Mouse (Mus musculus) intestine, embryonic 14.5 days (tissue): ENCODE data around the gene Clic6. TPM values are rescaled to one million over a fixed set of nuclear protein-coding genes. Genes with fewer than 3 reads are reported as not detected.

Experiments used
- ATAC-seq: fragments of 200-750 bp; cut with Nextera tagmentation; replicated peaks from 2 replicates; pipeline ENCODE4 v1.8.0; 2017; ENCODE audit warnings: low read depth, moderate number of reproducible peaks, moderate TSS enrichment, moderate library complexity; ENCODE audit not compliant: low FRiP score, low TSS enrichment
- DNase-seq: peaks from one replicate; pipeline ENCODE4 v3.0.0-alpha.2; 2018; ENCODE audit warnings: low spot score
- H3K27ac ChIP-seq: fragments of 300-500 bp; sonication (generic); 2 replicates; pipeline ENCODE4 v1.5.1; 2014; ENCODE audit warnings: low read depth, mild to moderate bottlenecking, control low read depth
- H3K27me3 ChIP-seq: fragments of 300-500 bp; sonication (generic); replicated peaks from 2 replicates; pipeline ENCODE4 v1.6.1; 2014; ENCODE audit warnings: low read length, control low read depth; ENCODE audit not compliant: control insufficient read depth, insufficient read depth
- H3K36me3 ChIP-seq: fragments of 300-500 bp; sonication (generic); 2 replicates; pipeline ENCODE4 v1.6.1; 2014; ENCODE audit warnings: low read length, control low read depth; ENCODE audit not compliant: control insufficient read depth, insufficient read depth
- H3K4me1 ChIP-seq: fragments of 300-500 bp; sonication (generic); replicated peaks from 2 replicates; pipeline ENCODE4 v1.6.1; 2014; ENCODE audit warnings: low read length, control low read depth, mixed read lengths; ENCODE audit not compliant: control insufficient read depth, insufficient read depth
- H3K4me2 ChIP-seq: fragments of 300-500 bp; sonication (generic); 2 replicates; pipeline ENCODE4 v1.6.1; 2014; ENCODE audit warnings: low read length
- H3K4me3 ChIP-seq: fragments of 300-500 bp; sonication (generic); 2 replicates; pipeline ENCODE4 v1.5.1; 2014; ENCODE audit warnings: low read depth, low read length, control low read depth, mixed read lengths
- H3K9ac ChIP-seq: fragments of 300-500 bp; sonication (generic); 2 replicates; pipeline ENCODE4 v1.6.1; 2014; ENCODE audit warnings: mild to moderate bottlenecking, low read length
- H3K9me3 ChIP-seq: fragments of 300-500 bp; sonication (generic); 2 replicates; pipeline ENCODE4 v1.6.1; 2016; ENCODE audit warnings: low read length, control low read depth; ENCODE audit not compliant: control insufficient read depth
- WGBS: fragments of 180-500 bp; shearing (Covaris S2); extraction: QIAGEN DNeasy Blood & Tissue Kit; methylation state at CpG from one replicate; pipeline ENCODE4 v1.1.7; 2014; 5-methylcytosine and 5-hydroxymethylcytosine counted together
- polyA plus RNA-seq: library from polyadenylated mRNA; unstranded; fragments of >200 nt; fragmentation: Nextera tagmentation; extraction: Ambion mirVana; gene quantifications from 2 replicates; pipeline ENCODE4 v1.2.1, GENCODE M21; 2014

Clic6 gene
- polyA plus RNA-seq, 1 experiment from 2014 or later: 29.9 TPM

DNA sequence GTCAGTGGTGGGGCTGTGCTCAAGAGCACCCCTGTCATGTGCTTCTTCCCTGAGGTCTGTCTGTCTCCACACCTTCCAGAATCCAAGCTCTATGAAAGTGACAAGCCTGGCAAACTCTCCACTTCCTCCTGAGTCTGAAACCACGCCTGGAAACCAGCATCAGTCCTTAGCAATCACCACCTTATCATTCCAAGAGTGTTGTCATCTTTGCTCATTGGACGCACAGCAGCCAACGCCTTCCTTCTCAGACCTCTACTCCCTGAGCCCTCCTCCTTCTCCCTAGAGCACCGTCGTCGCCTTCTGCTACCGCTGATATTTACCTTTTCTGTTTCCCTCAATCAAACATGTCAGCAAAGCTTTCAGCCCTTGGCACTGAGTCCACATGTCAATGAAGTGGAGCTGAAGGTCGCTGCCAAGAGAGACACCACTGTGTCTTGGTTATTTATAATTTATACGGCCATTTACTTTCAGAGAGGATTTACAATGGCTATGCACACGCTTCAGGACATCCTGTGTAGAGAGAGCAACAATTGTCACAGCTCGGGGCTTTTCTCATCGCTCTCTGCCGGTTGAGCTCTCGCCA, 21.1 kb upstream of the Clic6 start:
- DNase-seq (no peak), ATAC-seq (no peak)
- Histone ChIP-seq H3K9ac (no peak overlapping the region), H3K4me3 (no peak overlapping the region), H3K36me3 (no peaks in the 10 kb centered on the region), H3K4me1 (peaks cover 11% of the 10 kb centered on the region; the same call in 1 of the 2 replicates), H3K27ac (no peak overlapping the region), H3K27me3 (no peaks in the 10 kb centered on the region), H3K9me3 (no peaks in the 10 kb centered on the region), H3K4me2 (peak overlapping the region; percentile 61)
- WGBS: 45% methylated on average over 14 of the region's 14 CpGs

DNA sequence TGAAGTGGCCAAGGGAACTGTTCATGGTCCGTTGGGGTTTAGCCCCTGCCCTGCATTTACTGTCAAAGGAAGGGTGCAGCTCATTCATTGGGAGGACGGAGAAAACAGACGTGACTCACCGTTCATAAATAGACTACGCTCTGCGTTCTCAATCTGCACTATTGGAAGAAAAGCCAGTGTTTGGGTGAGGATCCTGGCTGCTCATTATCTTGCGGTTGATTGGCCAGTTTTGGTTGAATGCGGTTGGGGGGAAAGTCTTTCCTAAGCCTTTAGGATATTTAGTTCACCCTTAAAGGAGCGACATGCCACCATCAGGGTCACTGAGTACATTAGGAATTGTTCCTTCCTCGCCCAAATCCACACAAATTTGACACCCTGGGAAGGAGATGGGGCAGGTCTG, 20.3 kb upstream of the Clic6 start:
- Histone ChIP-seq H3K27me3 (no peaks in the 10 kb centered on the region), H3K36me3 (no peaks in the 10 kb centered on the region), H3K4me2 (peak overlapping the region; percentile 61), H3K4me1 (peaks cover 11% of the 10 kb centered on the region; the same call in 1 of the 2 replicates), H3K4me3 (peak overlapping the region; percentile 61), H3K9me3 (no peaks in the 10 kb centered on the region), H3K9ac (peak overlapping the region; percentile 72), H3K27ac (no peak overlapping the region)
- ATAC-seq (no peak), DNase-seq (peak; percentile 60)
- WGBS: 6% methylated on average over 10 of the region's 10 CpGs

GRCm38 (mm10) chr16:92465642-92466526, 19.7 kb upstream of the Clic6 start:
- WGBS: under 1% methylated on average over 85 of the region's 94 CpGs
- Histone ChIP-seq H3K9ac (peak overlapping the region; percentile 72), H3K36me3 (no peaks in the 10 kb centered on the region), H3K4me3 (peak overlapping the region; percentile 61), H3K4me2 (peak overlapping the region; percentile 61), H3K4me1 (peaks cover 11% of the 10 kb centered on the region; the same call in 1 of the 2 replicates), H3K9me3 (no peaks in the 10 kb centered on the region), H3K27ac (no peak overlapping the region), H3K27me3 (no peaks in the 10 kb centered on the region)
- peak; percentile 93 for DNase-seq
- peak; percentile 97 for ATAC-seq

DNA sequence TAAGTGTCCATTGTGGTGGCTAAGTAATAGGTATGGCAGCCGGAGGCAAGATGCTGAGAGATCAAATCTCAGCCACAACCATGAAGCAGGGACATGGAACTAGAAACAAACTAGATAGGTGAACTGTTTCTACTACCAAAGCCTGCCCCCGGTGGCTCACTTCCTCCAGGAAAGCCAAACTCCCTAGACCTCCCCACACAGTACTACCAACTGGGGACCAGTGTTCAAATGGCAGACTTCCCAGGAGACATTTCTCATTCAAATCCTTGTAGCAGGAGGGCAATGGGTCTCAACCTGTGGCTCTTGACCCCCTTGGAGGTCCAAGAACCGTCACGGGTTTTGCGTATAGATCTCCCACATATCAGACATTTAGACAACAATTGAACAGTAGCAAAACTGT, 18.5 kb upstream of the Clic6 start:
- Histone ChIP-seq H3K9me3 (no peaks in the 10 kb centered on the region), H3K27me3 (no peaks in the 10 kb centered on the region), H3K9ac (no peak overlapping the region), H3K36me3 (no peaks in the 10 kb centered on the region), H3K4me3 (no peak overlapping the region), H3K4me2 (no peak overlapping the region), H3K4me1 (peaks cover 11% of the 10 kb centered on the region; the same call in 1 of the 2 replicates), H3K27ac (no peak overlapping the region)
- ATAC-seq (no peak), DNase-seq (no peak)
- 78% methylated on average over 5 of the region's 5 CpGs for WGBS

DNA sequence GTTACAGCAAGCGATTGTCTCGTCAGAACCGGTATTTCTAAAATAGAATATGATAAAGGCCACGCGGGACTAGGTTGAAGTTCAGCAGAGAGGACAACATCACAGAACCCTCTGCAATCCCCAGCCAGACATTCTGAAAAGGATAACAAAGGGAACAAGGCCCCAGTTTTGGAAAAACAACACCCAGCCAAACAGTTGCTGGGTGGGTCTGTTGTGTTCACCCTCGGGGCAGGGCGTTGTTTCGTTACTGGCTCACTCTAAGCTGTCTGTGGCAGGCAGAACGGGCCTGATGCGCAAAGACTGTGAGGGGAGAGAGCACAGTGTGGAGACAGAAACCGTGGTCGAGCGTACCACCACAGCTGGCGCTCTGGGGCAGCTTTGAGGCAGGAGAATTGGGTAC, 17.1 kb upstream of the Clic6 start:
- ATAC-seq (no peak), DNase-seq (no peak)
- peaks cover 11% of the 10 kb centered on the region; the same call in 1 of the 2 replicates for H3K4me1 ChIP-seq
- no peak overlapping the region for H3K4me2 ChIP-seq
- H3K36me3 ChIP-seq: no peaks in the 10 kb centered on the region
- 84% methylated on average over 14 of the region's 14 CpGs for WGBS
- no peaks in the 10 kb centered on the region for H3K9me3 ChIP-seq
- no peaks in the 10 kb centered on the region for H3K27me3 ChIP-seq
- H3K9ac ChIP-seq: no peak overlapping the region
- no peak overlapping the region for H3K27ac ChIP-seq
- no peak overlapping the region for H3K4me3 ChIP-seq

- DNase-seq (no peak), ATAC-seq (no peak)
- no peaks in the 10 kb centered on the region for H3K9me3 ChIP-seq
- no peaks in the 10 kb centered on the region for H3K4me1 ChIP-seq
- H3K27me3 ChIP-seq: no peaks in the 10 kb centered on the region
- no peaks in the 10 kb centered on the region for H3K36me3 ChIP-seq
- no peak within 1 kb of the TSS for H3K27ac ChIP-seq
- H3K4me3 ChIP-seq: no peak within 1 kb of the TSS
- no peak within 1 kb of the TSS for H3K4me2 ChIP-seq
- 68% methylated on average over 6 of the region's 6 CpGs for WGBS
- H3K9ac ChIP-seq: no peak within 1 kb of the TSS
Measured at GRCm38 (mm10) chr16:92470706-92471105, 14.8 kb upstream of the Clic6 start, which contains the start of gene Rcan1. TSS of gene Rcan1 (minus strand) at chr16:92470867.

DNA sequence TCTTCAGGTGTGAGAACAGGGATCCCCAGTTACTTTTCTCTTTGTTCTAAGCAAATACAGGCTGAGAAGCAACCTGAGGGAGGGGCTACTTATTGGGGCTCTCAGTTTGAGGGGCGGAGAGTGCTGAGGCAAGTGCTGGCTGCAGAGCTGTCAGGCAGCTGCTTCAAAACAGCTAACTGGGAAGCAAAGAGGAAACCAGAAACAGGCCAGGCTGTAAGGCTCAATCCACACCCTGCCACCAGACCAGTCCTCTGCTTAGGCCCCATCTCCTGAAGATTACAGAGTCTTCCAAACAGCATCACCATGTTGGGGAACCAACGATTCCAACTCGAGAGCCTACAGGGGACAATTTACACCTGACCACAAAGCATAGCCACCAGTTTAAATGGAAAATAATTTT, 12.6 kb upstream of the Clic6 start:
- DNase-seq (no peak), ATAC-seq (no peak)
- Histone ChIP-seq H3K9ac (no peak overlapping the region), H3K4me2 (no peak overlapping the region), H3K27ac (no peak overlapping the region), H3K36me3 (no peaks in the 10 kb centered on the region), H3K9me3 (no peaks in the 10 kb centered on the region), H3K27me3 (no peaks in the 10 kb centered on the region), H3K4me3 (no peak overlapping the region), H3K4me1 (no peaks in the 10 kb centered on the region)
- 73% methylated on average over 3 of the region's 3 CpGs for WGBS

DNA sequence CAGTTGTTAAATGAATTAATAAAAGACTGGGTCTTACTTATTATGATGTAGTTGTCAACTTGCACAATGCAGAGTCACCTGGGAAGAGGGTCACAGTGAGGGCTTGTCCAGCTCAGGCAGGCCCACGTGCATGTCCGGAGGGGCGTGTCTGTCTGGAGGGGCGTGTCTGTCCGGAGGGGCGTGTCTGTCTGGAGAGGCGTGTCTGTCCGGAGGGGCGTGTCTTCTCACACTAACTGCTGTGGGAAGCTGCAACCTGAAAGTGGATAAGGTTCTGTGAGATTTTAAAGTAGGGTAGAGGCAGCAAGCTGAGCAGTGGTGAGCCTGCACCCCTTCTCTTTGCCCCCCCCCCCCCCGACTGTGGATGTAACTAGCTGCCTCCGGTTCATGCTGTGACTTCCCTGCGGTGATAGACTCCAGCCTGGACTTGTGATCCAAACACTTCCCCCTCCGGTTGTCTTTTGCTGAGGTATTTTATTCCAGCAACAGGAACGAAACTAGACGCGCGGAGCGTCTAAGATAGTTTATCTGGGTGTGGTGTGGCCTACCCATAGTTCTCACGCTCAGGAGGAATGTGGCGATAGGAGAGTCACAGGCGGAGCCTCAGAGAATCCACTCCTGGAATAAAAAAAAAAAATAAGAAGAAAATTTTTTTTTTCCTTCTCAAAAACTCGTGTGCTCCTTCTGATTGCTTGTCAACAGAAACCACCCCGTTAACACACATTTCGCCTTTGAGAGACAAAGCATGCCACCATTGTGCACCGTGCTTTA, 10.3 kb upstream of the Clic6 start:
- Histone ChIP-seq H3K4me2 (peak overlapping the region; percentile 4; the same call in 1 of the 2 replicates), H3K27ac (0 out of 2 replicates have a peak overlapping the region, but pooled peaks have one; percentile 6)
- DNase-seq: peak; percentile 71

More for the DNA sequence above, 10.3 kb upstream of the Clic6 start:
- no peak overlapping the region for H3K4me3 ChIP-seq
- WGBS: 50% methylated on average over 25 of the region's 25 CpGs
- no peaks in the 10 kb centered on the region for H3K9me3 ChIP-seq
- H3K4me1 ChIP-seq: no peaks in the 10 kb centered on the region
- H3K36me3 ChIP-seq: no peaks in the 10 kb centered on the region
- ATAC-seq: peak; percentile 64; the same call in 1 of the 2 replicates
- peaks cover 7% of the 10 kb centered on the region; the same call in 1 of the 2 replicates for H3K27me3 ChIP-seq
- H3K9ac ChIP-seq: no peak overlapping the region
